Mouse (Mus musculus): Measurements from ENCODE around the gene Bicd1.
"Not testable (repeated sequence)": the region's sequence is repeated elsewhere in the genome, so short reads cannot be mapped to it uniquely, and the experiment has no call there.

- TF ChIP-seq CTCF, EP300 (IDR thresholded peaks at IDR 0.05; ENCODE audit: low read depth): not testable (repeated sequence)
Observed at GRCm38 (mm10) chr6:149472441-149472840, 63.8 kb downstream of the Bicd1 start.

Data from liver, postnatal 0 days (tissue).